Mouse (Mus musculus) cerebellum, postnatal 36 days (tissue): ENCODE measurements around the gene Sco2.

Experiments used
- DNase-seq, 2 experiments: peaks; one replicate each; pipeline ENCODE4 v3.0.0; 2021 to 2022; ENCODE audit warnings: mixed read lengths in 2 of 2

Gene Sco2

DNA sequence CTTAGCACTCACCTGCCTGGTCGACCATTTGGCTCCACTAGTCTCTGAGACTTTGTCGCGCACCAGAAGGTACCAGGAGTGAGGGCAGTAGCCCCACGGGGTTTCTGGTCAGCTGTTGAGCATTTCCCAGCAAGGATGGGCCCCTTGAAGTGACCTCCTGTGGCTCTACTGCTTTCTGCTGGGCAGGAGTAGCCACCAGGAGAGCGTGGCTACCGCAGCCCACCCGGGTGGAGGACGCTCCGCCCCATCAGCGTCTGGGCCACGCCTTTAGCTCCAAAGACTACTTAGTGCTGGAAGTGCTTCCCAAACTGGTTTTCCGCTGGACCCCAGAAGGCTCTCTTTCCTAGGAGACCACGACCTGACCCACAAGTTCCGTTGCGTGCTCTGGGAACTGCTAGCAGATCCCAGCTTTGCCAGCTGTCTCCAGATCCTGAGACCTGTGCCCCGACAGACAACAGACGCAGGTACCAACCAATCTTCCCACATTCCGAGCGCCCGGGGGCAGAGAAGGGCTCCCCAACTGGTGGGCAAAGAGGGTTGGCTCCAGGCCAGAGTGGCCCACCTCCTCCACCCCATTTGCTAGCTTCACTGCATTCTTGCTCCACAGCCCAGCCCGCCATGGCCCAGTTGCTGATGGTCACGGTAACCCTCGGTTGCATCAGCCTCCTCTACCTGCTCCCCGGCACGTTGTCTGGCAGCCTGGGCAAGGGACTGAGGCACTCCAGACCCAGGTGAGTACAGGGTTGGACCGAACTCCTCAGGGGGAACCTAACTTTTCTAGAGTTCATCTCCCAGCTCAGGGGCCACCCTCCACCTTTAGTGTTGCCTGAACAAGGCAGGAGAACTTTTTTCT is 50.8 kb downstream of the Sco2 start, which contains the start of gene Adm2:
Gene Adm2 (plus strand): TSS at position 51 of the 853 bp plus-strand sequence.
- DNase-seq: no peak
